Comparison of ENCODE assay signal across 23 mouse cellular contexts in genomic region chr3:39344078-39344477, GRCm38 (mm10).
DNase-seq lines count a peak whose midpoint lies in the region; ATAC-seq and TF ChIP-seq lines count a peak whose summit lies in the region.
"Had no signal": no experiment of that assay in that cellular context is flagged by ENCODE, and none has a peak within 500 bp of the region (broad histone marks: within the 10 kb centered on the region; RNA-seq: fewer than 3 reads in every experiment).

No protein-coding gene starts in this region.

- TF ChIP-seq POLR2A in kidney, adult 2 months (IDR thresholded peaks at IDR 0.05; ENCODE audit: low read depth, low read length), result no peak

- H3K27ac ChIP-seq in kidney, embryonic 14.5 days (ENCODE audit: low read depth, low read length), result no peak overlapping the region
- no peak overlapping the region for H3K27ac ChIP-seq in kidney, adult 2 months (ENCODE audit: insufficient read depth, low read depth, low read length)
- H3K27ac ChIP-seq: embryonic facial prominence, embryonic 13.5 days; forebrain, embryonic 12.5 days; gastrocnemius, adult 2 months; heart, embryonic 13.5 days; hindbrain, embryonic 15.5 days had no signal

- no peak for DNase-seq in kidney, adult 9 months
- DNase-seq in kidney, postnatal 4 days, result peak; percentile 3
- no peak for DNase-seq in kidney, adult 2 months
- DNase-seq in hindlimb bud, embryonic 11.5 days (ENCODE audit: extremely low spot score, low read depth, low spot score), result peak; percentile 83
- no peak for DNase-seq in frontal cortex, adult 2 months (ENCODE audit: extremely low spot score in 1 of 2, low spot score in 1 of 2)
- no peak for DNase-seq in testis, postnatal 10 days (ENCODE audit: low spot score)
- DNase-seq: adrenal gland, adult 2 months; adrenal gland, postnatal 25 days; cerebellum, adult 18-20 months; cerebellum, adult 9-11 months; cerebellum, postnatal 36 days; embryo, embryonic 11 days; gastrocnemius, adult 2 months; gastrocnemius, postnatal 25 days; heart, adult 11 months; heart, postnatal 36 days had no signal

- no peaks in the 10 kb centered on the region for H3K36me3 ChIP-seq in kidney, embryonic 14.5 days (ENCODE audit: control insufficient read depth, insufficient read depth, low read length)
- no peaks in the 10 kb centered on the region for H3K36me3 ChIP-seq in kidney, adult 2 months (ENCODE audit: control insufficient read depth, insufficient read depth, low read length)
- H3K36me3 ChIP-seq: embryonic facial prominence, embryonic 13.5 days; forebrain, embryonic 12.5 days; heart, embryonic 13.5 days; hindbrain, embryonic 15.5 days had no signal

- H3K4me1 ChIP-seq in kidney, embryonic 14.5 days (ENCODE audit: control insufficient read depth, insufficient read depth, low read length), result no peaks in the 10 kb centered on the region
- H3K4me1 ChIP-seq in kidney, adult 2 months (ENCODE audit: control insufficient read depth, insufficient read depth, low read length), result no peaks in the 10 kb centered on the region
- H3K4me1 ChIP-seq: heart, embryonic 13.5 days; hindbrain, embryonic 15.5 days had no signal

- no peak for TF ChIP-seq CTCF in kidney, adult 2 months (conservative IDR thresholded peaks at IDR 0.05; ENCODE audit: insufficient read depth, insufficient read length, low read depth, low read length)

- no peak overlapping the region for H3K4me2 ChIP-seq in kidney, embryonic 14.5 days (replicated peaks; ENCODE audit: low read depth, low read length)
- H3K4me2 ChIP-seq: embryonic facial prominence, embryonic 13.5 days; forebrain, embryonic 12.5 days; heart, embryonic 13.5 days; hindbrain, embryonic 15.5 days had no signal

- peak; percentile 86 for ATAC-seq in kidney, embryonic 14.5 days (ENCODE audit: low FRiP score, low TSS enrichment)
- ATAC-seq: forebrain, embryonic 16.5 days had no signal

- WGBS in kidney, embryonic 14.5 days, result 25% methylated on average over 3 of the region's 3 CpGs
- WGBS in kidney, adult 2 months, result 38% methylated on average over 3 of the region's 3 CpGs

- no peak overlapping the region for H3K4me3 ChIP-seq in kidney, embryonic 14.5 days (ENCODE audit: low read length)
- no peak overlapping the region for H3K4me3 ChIP-seq in kidney, adult 2 months (ENCODE audit: insufficient read depth, low read depth, low read length)
- H3K4me3 ChIP-seq: embryonic facial prominence, embryonic 13.5 days; forebrain, embryonic 12.5 days; gastrocnemius, adult 2 months; heart, embryonic 13.5 days; hindbrain, embryonic 15.5 days had no signal

- no peaks in the 10 kb centered on the region for H3K9me3 ChIP-seq in kidney, embryonic 14.5 days (ENCODE audit: control insufficient read depth, low read length)
- H3K9me3 ChIP-seq: embryonic facial prominence, embryonic 13.5 days; forebrain, embryonic 12.5 days; heart, embryonic 13.5 days; hindbrain, embryonic 15.5 days had no signal

- no peak overlapping the region for H3K9ac ChIP-seq in kidney, embryonic 14.5 days (ENCODE audit: low read depth, low read length)
- H3K9ac ChIP-seq: embryonic facial prominence, embryonic 13.5 days; forebrain, embryonic 12.5 days; heart, embryonic 13.5 days; hindbrain, embryonic 15.5 days had no signal

- no peaks in the 10 kb centered on the region for H3K27me3 ChIP-seq in kidney, embryonic 14.5 days (ENCODE audit: control insufficient read depth, insufficient read depth, low read length)
- H3K27me3 ChIP-seq in kidney, adult 2 months (replicated peaks; ENCODE audit: control insufficient read depth, insufficient read depth, low read length), result no peaks in the 10 kb centered on the region
- H3K27me3 ChIP-seq: CH12.LX; embryonic facial prominence, embryonic 13.5 days; forebrain, embryonic 12.5 days; heart, embryonic 13.5 days; hindbrain, embryonic 15.5 days had no signal

Comparison
In these comparisons a context has a peak if more than half of its experiments do, and no peak if none do; other contexts are left out.
1. DNase-seq: peak in kidney, postnatal 4 days (2 of 2) and hindlimb bud, embryonic 11.5 days (single experiment); none in kidney, adult 9 months (single experiment), kidney, adult 2 months (single experiment), frontal cortex, adult 2 months (0 of 2) and testis, postnatal 10 days (single experiment).